Mouse (Mus musculus) spleen, postnatal 36 days (tissue): ENCODE results near the gene Gm7233.
"Not testable (repeated sequence)": the region's sequence is repeated elsewhere in the genome, so short reads cannot be mapped to it uniquely, and the experiment has no call there.

Experiments
- DNase-seq, 2 experiments: peaks; one replicate each; pipeline ENCODE4 v3.0.0; 2022; ENCODE audit warnings: low spot score in 2 of 2, mixed read lengths in 1 of 2

Gene Gm7233

DNA sequence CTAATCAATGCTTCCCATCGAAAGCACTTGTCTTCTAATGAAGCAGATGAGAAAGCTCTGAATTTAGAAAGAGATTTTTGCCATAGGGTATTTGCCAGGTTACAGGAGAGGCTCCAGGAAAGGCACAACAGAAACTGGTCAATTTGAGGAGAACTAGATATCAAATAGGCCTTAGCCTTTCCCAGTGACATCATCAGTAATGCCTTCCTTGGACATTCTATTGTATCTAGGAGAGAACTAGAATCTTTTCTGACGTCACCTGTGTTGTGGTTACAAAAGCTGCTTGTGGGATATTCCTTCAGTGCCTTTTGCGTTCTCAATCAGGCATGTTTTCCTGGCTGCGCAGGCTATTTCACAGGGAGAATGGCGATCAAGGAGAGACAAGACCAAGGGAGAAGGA is at the start of gene Gm7233:
Gene Gm7233, plus strand, starts transcription at position 301 of the 400 bp plus-strand sequence.
- DNase-seq: not testable (repeated sequence)

DNA sequence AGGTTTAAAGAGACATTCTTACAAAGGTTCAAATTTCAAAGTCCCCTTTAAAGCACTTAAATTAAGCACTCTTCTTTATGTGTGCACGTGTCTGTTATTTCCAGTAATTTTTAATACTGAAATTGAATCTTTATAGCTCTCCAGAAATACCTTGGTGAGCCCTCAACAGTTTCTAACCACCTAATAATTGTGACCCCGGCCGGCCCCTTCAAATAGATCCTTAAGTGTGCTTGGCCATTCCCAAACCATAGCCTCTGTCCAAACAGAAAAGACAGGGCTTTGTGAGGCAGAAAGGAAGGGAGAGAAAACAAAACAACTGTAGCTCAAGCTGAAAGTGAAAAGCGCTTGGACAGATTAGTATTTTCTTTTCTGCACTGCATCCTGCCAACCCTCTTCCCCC is 12.5 kb upstream of the Gm7233 start:
- DNase-seq: not testable (repeated sequence)

DNA sequence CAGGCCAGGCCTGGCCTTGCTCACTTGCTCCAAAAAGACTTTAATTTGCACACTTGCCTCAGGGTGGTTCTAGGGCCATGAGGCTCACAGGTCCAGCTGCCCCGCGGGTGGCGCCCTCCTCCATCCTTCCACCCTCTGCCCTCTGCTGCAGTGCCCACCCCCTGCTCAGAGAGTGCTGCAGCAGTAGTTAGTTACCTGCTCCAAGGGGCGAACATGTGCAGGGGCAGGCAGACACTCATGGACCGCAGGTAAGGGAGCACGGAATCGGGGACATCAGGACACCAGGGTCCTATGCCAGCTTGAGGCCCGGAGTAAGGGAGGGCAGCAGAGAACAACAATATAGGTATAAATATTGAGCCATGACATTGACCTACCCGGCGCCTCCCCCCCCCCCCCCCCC is 11.7 kb upstream of the Gm7233 start:
- not testable (repeated sequence) for DNase-seq

DNA sequence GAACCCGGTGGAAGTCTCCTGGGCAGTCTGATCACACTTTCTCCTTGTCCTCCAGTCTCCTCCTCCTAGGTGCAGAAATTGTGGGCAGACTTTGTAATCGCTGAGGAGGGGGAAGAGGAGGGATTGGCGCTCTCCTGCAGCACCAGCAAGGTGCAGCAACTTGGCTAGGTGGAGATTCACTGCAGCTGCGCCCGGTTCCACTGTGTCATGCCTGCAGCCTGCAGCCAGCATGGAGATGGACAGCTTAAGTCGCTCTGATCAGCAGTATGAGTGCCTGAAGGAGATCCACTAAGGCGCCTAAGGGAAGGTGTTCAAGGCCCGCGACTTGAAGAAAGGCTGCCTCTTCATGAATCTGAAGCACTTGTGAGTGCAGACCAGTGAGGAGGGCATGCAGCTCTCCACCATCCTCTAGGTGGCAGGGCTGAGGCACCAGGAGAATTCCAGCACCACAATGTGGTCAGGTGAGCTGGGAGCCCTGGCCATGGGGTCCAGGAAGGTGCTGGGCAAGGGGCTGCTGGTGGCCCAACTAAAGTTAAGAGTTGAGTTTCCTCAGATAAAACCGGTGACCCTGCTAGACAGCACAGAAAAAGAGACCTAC is 11.0 kb upstream of the Gm7233 start:
- DNase-seq: not testable (repeated sequence)

DNA sequence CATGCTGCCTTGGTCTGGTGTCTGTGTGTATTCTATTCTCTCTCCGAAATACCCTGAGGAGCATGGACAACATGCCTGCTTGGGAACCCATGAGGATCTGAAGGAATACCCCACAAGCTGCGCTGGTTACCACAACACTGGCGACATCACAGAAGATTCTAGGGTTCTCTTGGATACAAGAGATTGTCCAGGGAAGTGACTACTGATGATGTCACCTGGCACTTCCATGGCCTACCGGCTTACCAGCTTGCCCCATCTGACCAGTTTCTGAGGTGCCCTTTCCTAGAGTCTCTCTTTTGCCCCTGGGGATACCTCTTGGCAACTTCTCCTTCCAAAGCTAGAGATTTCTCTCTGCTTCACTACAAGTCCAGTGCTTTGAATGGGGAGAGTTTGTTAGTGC is 55.5 kb downstream of the Gm7233 start, which contains the start of gene Gm8122:
Gene Gm8122, minus strand, starts transcription at position 101 of the 400 bp plus-strand sequence.
- DNase-seq: not testable (repeated sequence)
